Mouse (Mus musculus): ENCODE measurements around the gene Crebrf.

The Crebrf gene

DNA sequence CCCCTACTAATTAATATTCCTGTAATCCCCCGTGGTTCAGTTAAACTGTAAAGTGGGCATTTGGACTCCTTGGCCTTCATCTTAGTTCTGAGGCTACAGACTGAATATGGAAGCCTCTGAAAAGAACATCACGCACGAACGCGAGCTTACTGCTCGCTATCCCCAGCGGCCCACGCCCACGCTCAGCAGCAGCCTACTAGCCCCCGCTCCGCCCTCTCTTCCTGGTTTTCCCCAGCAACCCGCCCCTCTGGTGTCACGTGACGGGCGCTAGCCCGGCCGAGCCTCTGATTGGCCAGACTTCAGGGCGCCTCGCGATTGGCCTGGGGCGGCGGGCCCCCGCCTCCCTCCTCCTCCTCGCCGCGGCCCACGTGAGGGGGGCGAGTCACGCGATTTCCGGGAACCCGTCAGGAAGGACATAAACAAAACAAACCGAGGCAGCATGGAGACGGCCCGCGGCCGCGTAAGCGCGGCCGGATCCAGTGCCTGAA lies at the start of gene Crebrf:
Crebrf (plus strand) TSS at position 380 of the 488 bp plus-strand sequence.
- DNase-seq (ENCODE audit: inconsistent age in 2 of 2, low spot score in 1 of 2) = peak; percentile 99

DNA sequence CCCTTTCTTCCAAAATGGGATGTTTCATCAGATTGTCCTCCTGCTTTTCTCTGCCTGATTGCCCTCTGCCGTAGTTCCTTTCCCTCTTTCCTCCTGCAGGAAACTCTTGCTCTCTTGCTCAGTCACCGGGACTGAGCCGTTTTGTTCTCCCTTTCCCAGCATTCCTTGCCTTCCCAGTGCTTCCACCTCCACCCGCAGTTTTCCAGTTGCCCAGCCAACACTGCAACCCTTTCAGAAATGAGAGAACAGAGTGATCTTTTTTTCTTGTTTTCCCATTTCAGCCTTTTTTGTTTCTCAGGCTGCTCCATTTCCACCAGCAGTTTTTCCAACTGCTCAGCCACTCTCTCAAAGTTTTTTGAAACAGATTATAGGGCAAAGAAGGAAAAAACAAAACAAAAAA lies 44.2 kb upstream of the Crebrf start:
- DNase-seq (ENCODE audit: inconsistent age in 2 of 2, low spot score in 1 of 2) = no peak

DNA sequence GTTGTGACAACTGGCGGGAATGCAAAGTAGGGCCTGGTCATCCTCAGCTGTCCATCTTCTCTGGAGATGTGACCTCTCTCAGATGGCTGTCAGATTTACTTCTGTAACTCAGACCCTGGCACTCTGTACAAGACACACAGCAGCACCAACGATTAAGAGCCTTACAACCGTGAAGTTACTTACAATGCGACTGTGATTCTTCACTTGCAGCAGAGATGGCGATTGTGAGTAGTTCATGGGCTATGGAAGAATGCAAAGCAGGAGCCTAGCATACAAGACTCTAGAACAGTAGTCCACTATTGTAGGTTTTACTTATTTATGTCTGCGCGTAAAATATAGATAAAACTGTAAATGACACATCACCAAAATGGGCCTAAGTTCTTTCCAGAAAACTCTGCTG lies 39.6 kb upstream of the Crebrf start:
- no peak for DNase-seq (ENCODE audit: inconsistent age in 2 of 2, low spot score in 1 of 2)

DNA sequence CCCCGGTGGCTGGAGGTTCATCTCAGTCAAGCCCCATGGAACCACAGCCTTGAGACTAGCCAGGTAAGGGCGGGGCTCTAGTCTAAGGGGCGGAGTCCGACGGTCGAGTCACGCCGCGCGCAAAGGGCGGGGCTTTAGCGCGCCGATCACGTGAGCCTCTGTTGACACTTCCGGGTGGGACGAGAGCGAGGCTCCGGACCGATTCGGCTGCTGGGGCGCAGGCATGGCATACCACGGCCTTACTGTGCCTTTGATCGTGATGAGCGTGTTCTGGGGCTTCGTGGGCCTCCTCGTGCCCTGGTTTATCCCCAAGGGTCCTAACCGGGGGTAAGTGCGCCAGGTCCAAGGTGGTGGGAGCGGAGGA lies 39.2 kb upstream of the Crebrf start:
- DNase-seq (ENCODE audit: inconsistent age in 2 of 2, low spot score in 1 of 2) = peak; percentile 91 to 97

DNA sequence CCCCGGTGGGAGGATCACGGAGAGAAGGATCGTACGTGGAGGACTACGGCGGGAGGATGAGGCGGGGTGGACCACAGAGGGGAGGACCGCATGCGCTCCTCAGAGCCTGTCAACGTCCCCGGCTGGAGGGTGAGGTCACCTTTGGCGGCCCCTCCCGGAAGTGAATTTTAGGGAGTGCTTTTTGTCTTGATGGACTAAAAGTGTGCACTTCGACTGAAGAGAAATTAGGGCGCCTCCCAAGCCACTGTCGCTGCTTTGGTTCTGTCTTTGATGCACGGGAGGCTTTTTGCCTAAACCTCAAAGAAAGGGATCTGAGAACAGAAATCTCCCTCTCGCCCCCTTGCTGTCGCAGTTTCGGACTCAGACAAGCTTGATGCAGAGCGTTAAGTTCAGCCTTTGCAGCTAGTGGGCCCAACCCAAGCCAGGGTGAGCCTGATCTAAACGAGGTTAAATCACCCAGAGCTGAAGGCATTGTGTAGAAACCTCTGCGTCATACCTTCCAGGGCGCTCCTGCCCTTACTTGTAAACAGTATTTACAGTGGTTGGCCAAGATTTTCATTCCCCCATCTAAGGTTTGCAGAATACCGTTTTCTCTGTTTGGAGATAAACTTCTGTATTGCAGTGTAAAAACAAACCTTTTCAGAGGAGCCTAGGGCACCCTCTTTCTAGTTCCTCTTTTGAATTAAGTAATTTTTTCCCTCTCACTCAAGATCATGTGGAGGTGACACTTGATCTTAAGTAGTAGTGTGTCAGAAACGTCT lies 38.7 kb upstream of the Crebrf start:
- DNase-seq (ENCODE audit: inconsistent age in 2 of 2, low spot score in 1 of 2) = peak in 1 of 2 experiments; percentile 84

DNA sequence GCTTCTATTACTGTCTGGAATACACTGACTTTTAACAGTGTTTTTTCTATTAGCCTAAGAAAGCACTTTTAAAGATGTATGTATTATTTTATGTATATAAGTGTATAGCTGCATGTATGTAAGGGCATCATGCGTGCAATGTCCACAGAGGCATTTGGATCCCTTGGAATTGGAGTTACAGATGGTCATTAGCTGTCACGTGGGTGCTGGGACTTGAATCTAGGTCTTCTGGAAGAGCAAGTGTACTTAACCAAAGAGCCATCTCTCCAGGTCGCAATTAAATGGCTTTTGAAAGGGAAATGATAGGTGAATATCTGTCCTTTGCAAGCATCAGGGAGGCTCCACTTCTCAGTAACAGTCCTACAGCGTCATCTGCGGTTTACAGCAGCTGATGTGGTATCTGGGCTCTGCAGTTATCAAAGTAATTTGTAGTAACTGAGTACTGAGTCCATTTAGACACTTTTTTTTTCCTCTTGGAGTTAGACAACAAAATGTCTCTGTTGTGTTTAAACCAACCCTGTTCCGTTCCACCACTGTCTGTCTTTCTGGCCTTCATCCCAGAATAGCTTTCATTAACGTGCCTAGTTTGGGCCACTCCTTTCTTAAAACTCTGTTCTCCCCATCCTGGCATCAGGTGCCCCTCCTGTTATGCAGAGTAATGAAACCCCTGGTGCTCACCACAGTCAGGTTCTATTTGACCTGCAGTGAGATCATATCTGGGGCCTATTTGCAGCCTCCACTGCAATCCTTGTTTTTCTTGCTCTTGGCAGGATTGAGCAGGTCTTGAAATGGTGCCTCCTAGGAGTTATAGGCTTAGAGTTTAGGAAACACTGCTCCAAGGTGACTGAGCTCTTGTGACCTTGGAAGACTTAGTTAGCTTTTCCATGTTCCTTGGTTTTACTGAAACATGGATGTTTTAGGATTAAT lies 37.5 kb upstream of the Crebrf start:
- DNase-seq (ENCODE audit: inconsistent age in 2 of 2, low spot score in 1 of 2) = peak in 1 of 2 experiments; percentile 73

DNA sequence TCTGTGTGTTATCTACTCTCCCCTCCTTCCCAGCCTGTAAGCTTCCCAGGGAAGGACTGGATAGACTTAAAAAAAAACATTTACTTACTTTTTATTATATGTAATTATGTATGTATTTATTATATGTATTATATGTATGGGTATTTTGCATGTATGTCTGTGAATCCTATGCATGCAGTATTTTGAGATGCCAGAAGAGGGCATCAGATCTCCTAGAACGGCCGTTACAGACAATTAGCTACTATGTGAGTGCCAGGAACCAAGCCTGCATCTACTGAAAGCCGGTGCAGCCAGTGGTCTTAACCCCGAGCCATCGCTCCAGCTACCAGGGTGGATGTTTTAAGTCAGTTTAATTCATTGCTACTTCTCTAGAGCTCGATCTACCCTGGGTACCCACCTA lies 34.2 kb upstream of the Crebrf start:
- peak in 1 of 2 experiments; percentile 19 for DNase-seq (ENCODE audit: inconsistent age in 2 of 2, low spot score in 1 of 2)

DNA sequence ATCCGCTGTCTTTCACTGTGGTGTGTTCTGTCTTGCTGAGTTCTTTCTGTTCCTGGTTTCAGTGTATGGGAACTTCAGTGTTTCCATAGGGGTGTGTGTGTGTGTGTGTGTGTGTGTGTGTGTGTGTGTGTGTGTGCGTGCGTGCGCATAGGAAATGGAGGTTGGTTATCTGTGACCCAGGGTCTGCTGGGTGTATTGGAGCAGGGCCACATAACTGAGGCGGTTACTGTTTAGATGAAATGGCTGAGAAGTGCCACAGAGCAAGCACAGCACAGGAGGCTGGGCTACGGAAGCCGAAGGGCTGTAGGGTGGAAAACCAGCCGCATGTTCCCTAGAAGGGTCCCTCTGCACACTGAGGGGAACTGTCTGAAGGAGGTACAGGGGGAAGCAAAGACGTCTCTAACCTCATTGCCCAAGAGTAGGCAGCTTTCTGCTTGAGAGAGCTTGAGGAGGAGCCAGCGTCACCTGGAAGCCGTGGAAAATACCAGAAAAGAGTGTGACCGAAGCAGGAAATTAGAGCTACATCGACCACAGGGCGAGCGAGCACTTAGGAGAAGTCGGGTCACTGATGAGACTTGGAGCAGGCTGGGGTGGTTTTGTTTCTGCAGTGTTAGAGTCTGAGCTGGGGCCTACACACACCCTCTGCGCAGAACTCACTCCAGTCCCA lies 29.0 kb upstream of the Crebrf start:
- DNase-seq (ENCODE audit: inconsistent age in 2 of 2, low spot score in 1 of 2) = no peak

DNA sequence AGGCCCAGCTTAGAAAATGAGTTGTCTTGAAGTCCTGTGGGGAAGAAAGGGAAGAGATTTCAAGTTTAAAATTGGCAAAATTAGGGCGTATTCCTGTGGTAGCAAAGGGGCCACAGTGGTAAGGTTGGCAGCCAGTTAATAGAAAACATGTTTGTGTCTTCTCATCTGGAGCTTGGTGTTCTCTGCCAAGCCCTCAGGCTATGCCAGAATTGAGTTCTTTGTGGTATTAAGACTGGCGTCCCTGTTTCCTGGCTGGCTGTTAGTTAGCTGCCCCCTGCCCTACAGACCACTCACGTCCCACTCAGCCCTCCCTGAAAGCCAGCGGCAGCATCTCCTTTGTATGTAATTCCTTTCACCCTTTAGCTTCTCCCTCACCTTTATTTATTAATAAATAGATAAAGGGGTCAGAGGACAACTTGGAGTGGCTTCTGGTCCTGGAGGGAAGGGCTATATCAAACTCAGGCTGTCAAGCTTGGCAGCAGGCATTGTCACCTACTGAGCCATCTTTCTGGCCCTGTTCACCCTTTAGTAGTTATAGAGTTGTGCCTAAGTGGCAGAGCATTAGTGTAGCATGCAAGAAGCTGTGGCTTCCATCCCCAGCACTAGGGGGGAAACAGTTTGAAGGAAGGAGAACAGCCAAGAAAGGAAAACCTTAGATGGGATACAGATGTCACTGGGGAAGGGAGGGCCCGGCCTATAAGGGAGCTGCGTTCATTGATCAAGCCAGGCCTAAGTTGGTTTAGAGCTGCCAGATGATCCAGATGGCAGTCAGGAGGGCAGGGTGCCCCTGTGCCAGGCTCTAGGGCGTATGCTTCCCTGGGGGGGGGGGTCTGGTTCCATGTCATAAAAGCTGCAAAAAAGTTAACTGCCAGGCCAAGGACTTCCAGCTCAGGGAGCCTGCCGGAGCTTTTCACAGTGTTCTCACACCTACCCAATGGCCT lies 26.4 kb upstream of the Crebrf start:
- no peak for DNase-seq (ENCODE audit: inconsistent age in 2 of 2, low spot score in 1 of 2)

DNA sequence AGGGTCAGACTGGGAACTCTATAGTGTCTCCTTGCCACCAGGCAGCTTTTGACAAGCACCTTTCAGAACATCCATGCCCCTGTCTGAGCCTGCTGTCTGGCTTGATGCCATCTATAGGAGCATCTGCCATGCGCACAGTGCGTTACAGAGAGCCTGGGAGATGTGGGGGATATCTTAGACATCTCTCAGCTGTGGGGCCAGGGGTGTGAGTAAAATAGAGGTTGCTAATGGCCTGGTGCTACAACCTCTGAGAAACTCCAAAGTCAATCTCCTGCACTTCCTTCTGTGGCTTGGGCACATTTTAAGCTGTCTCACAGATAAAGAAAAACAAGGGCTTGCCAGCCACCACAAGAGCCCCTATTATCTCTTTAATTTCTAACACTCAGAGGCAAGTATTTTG lies 25.6 kb upstream of the Crebrf start:
- no peak for DNase-seq (ENCODE audit: inconsistent age in 2 of 2, low spot score in 1 of 2)

DNA sequence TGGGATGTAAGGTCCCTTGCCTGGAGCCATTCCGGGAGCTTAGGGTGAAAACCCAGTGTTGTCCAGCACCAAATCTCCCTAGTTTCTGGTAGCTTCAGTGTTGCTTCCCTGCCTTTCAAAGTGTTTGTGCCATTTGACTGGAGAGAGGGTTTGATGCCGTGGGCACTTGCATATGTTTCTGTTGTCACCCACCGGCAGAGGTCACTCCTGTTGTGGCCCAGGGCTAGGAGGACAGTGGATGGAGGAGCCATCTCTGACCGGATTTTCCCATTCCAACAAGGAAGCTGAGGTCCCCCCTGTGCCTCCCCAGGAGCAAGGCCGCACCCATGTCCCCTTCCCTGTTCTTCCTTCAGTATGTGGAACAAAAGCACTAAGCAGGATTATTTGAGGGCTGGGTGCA lies 25.2 kb upstream of the Crebrf start:
- no peak for DNase-seq (ENCODE audit: inconsistent age in 2 of 2, low spot score in 1 of 2)

DNA sequence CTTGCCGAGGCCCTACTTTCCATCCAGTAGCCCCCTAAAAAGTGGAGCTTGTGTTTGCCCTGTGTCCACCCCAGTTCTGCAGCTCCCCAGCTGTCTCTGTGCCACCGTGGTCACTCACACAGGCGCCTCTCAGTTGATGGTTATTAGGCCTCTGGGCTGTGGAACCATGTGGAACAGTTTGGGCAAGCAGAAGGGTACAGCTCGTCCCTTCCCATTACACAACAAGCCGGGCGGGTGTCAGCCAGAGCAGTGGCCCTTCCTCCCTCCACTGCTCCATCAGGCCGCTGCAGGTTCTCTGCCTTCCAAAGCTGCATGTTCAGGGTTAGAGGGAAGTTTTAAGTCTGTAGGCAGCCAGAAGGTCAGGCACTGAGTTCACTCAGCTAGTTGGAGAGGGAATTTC lies 24.3 kb upstream of the Crebrf start:
- peak in 1 of 2 experiments; percentile 59 for DNase-seq (ENCODE audit: inconsistent age in 2 of 2, low spot score in 1 of 2)

DNA sequence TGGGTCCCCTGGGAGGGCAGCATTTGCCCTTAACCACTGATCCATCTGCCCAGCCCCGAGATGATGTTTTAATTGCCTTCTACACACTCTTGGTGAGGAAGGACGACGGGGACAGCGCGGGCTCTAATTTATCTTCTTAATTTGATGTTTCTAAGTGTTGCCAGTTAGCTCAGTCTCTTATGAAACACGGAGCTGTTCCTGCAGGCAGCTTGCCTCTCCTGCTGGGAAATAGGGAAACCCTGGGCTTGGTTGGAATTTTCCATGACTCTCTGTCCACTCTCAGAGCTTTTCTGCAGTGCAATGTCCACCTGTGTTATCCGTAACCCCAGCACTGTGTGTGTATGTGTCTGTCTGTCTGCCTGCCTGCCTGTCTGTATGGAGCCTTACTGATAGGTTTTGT lies 22.0 kb upstream of the Crebrf start:
- peak in 1 of 2 experiments; percentile 69 for DNase-seq (ENCODE audit: inconsistent age in 2 of 2, low spot score in 1 of 2)

DNA sequence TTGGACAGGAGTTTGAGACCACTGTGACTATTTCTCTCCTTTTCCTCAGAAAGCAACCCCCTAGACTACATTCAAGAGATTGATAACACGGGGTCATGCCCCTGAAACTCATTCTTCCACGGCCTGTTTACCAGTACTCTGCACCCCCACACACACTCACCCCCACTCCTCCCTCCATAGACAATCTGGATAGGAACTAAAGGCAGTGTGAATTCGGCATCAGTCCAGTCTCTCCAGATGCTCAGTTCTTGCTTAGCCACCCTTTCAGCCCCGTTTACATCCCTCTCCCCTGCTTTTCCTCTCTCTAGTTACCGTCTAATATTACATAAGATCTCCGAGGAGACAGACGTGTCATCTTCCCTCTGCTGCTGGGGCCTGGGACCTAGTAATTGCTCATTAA lies 21.3 kb upstream of the Crebrf start:
- DNase-seq (ENCODE audit: inconsistent age in 2 of 2, low spot score in 1 of 2) = no peak

DNA sequence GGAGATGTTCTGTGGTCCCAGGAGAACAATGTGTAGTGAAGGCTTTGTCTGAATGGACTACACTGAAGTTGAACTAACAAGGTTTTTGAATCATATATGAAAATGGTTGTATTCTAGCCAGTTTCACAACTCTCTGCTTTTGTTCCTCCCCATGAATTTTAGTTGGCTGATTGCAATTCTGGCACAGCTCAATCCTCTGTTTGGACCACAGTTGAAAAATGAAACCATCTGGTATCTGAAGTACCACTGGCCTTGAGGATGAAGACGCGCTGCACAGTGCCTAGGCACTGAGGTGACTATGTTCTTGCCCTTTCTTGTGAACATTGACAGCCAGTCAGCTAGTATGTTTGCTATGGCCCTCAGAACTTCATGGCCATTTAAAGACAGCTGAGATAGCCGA lies 20.3 kb upstream of the Crebrf start:
- no peak for DNase-seq (ENCODE audit: inconsistent age in 2 of 2, low spot score in 1 of 2)

DNA sequence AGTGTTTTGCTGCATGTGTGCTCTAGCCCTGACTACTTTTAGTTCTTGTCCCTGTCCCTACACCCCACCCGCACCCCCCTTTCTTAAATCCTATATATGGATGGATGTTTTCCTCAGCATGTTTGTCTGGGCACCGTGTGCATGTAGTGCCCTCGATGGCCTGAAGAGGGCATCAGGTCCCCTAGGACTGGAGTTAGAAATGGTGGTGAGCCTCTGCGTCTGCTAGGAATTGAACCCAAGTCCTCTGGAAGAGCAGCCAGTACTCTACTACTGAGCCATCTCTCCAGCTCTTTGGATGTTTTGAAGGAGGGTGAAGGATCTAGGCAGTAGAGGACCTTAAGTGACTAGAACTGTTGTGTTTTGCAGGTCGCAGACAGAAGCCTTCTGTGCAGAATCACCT lies 16.6 kb upstream of the Crebrf start:
- DNase-seq (ENCODE audit: inconsistent age in 2 of 2, low spot score in 1 of 2) = no peak

DNA sequence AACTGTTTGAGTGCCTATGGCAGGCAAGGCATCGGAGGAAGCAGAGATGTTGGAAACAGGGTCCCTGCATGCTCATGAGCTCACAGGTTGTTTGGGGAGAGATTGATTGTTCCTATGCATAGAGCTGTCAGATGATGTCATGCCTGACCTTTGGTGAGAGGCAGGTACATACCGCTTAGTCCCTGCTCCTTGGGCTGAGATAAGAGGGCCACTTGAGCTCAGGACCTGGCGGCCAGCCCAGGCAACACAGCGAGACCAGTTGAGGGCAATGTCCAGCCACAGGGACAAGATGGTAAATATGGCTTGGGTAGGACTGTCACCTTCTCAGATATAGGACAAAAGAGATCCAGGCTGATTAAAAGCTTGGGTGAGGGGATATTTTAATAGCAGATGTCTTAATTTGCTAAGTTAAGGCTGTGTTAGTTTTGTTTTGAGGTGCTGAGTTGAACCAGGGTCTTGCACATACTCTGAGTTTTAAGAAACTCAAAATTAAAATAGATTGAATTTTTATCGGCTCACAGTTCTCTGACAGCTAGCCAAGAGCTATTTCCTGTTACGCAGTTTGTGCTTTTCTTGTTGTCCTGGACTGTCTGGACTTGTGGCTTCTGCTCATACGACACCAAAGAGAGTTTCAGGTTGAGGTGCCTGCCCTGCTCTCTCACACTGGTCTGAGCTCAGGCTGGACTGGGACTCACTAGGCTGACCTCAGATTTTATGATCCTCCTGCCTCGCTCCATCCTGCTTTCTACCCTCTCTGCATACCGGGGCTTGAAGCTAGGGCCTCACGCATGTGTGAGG lies 15.4 kb upstream of the Crebrf start:
- peak in 1 of 2 experiments; percentile 60 for DNase-seq (ENCODE audit: inconsistent age in 2 of 2, low spot score in 1 of 2)

DNA sequence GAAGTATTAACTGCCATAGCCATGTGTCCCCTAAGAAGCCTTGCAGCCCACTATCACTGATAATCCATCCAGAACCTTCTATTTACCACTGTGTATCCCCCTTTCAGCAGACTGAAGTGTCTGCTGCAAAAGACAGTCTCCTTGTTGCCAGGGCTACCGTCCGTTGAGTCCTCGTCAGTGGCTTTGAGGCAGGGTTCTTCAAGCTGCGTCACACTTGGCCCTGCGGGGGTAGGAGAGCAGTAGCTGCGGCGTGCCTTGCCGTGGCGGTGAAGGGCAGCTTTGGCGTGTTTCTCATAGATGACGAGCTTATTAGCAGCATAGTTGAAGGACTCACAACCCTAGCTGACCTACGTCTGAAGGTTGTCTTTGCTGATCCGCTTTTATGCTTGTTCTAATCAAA lies 13.9 kb upstream of the Crebrf start:
- DNase-seq (ENCODE audit: inconsistent age in 2 of 2, low spot score in 1 of 2) = no peak

DNA sequence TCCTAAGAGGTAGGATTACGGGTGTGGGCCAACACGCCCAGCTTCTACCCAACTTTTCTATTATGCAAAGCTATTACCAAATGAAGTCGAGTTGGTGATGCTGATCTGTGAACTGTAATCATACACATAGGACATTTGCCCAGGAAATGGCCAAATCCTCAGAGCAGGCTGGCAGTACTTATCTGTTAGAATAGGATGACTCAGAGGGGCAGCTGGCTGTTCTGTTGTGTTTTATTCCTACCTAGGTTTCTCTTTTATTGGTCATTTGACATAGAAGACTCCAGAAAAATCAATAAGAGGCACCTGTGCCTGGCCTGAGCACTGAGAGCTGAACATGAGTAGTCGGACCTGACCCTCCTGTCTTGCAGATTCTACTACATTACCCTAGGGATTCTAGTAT lies 12.8 kb upstream of the Crebrf start:
- no peak for DNase-seq (ENCODE audit: inconsistent age in 2 of 2, low spot score in 1 of 2)

DNA sequence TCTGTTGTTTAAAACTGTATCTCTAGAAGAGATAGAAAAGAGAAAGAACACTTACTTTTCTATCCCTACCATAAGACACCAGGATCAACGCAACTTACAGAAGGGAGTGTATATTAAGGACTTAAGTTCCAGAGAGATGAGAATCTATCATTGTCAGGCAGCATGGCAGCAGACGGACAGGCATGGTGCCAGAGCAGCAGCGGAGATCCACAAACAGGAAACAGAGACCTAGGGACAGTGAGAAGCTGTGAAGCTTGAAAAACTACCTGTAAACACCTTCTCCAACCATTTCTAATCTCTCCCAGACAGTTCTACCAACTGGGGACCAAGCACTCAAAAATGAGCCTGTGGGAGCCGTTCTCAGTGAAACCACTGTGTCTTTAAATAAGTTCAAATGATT lies 11.8 kb upstream of the Crebrf start:
- no peak for DNase-seq (ENCODE audit: inconsistent age in 2 of 2, low spot score in 1 of 2)

All from adrenal gland, adult (tissue).